Comparison of ENCODE assay signal across 17 mouse cellular contexts in genomic region chr7:19082171-19082570, GRCm38 (mm10). TPM values are rescaled to one million over a fixed set of nuclear protein-coding genes. Genes with fewer than 3 reads are reported as not detected.
DNase-seq lines count a peak whose midpoint lies in the region; ATAC-seq lines count a peak whose summit lies in the region.
"Had no signal": no experiment of that assay in that cellular context is flagged by ENCODE, and none has a peak within 500 bp of the region (broad histone marks: within the 10 kb centered on the region; RNA-seq: fewer than 3 reads in every experiment).

No protein-coding gene starts in this region.

- ATAC-seq in limb, embryonic 12.5 days (ENCODE audit: insufficient number of reproducible peaks, insufficient read depth, low FRiP score, low TSS enrichment, low read depth) = no peak
- no peak for ATAC-seq in embryonic facial prominence, embryonic 15.5 days (ENCODE audit: insufficient number of reproducible peaks, low FRiP score, low TSS enrichment, low read depth)
- no peak for ATAC-seq in intestine, embryonic 16.5 days
- ATAC-seq: activated CD4-positive, CD25-positive, alpha-beta regulatory T cell, adult 4 months; CD4-positive, CD25-positive, alpha-beta regulatory T cell, adult 4 months had no signal

- H3K4me2 ChIP-seq in limb, embryonic 12.5 days = no peak overlapping the region
- no peak overlapping the region for H3K4me2 ChIP-seq in embryonic facial prominence, embryonic 15.5 days (replicated peaks)
- no peak overlapping the region for H3K4me2 ChIP-seq in intestine, embryonic 16.5 days (ENCODE audit: low read depth, low read length)
- H3K4me2 ChIP-seq: hindbrain, embryonic 15.5 days; liver, embryonic 13.5 days had no signal

- H3K4me1 ChIP-seq in heart, embryonic 10.5 days = peaks cover 84% of the 10 kb centered on the region
- peaks cover 54% of the 10 kb centered on the region for H3K4me1 ChIP-seq in limb, embryonic 12.5 days (replicated peaks)
- H3K4me1 ChIP-seq in limb, embryonic 10.5 days = peaks cover 57% of the 10 kb centered on the region
- peaks cover 75% of the 10 kb centered on the region for H3K4me1 ChIP-seq in embryonic facial prominence, embryonic 15.5 days
- H3K4me1 ChIP-seq in intestine, embryonic 16.5 days (ENCODE audit: control insufficient read depth, insufficient read depth, low read length) = peaks cover 58% of the 10 kb centered on the region

- H3K4me3 ChIP-seq in heart, embryonic 10.5 days = no peak overlapping the region
- H3K4me3 ChIP-seq in limb, embryonic 12.5 days (replicated peaks) = no peak overlapping the region
- H3K4me3 ChIP-seq in limb, embryonic 10.5 days = no peak overlapping the region
- H3K4me3 ChIP-seq in embryonic facial prominence, embryonic 15.5 days (replicated peaks) = no peak overlapping the region
- no peak overlapping the region for H3K4me3 ChIP-seq in intestine, embryonic 16.5 days (ENCODE audit: low read length)
- H3K4me3 ChIP-seq: hindbrain, embryonic 15.5 days; liver, embryonic 13.5 days had no signal

- H3K27ac ChIP-seq in heart, embryonic 10.5 days = peak overlapping the region; percentile 81
- H3K27ac ChIP-seq in limb, embryonic 12.5 days = no peak overlapping the region; the same call in 1 of the 2 replicates
- no peak overlapping the region for H3K27ac ChIP-seq in limb, embryonic 10.5 days
- H3K27ac ChIP-seq in embryonic facial prominence, embryonic 15.5 days (replicated peaks) = peak overlapping the region; percentile 52; the same call in 1 of the 2 replicates
- H3K27ac ChIP-seq in intestine, embryonic 16.5 days (ENCODE audit: low read length) = peak overlapping the region; percentile 28; the same call in 1 of the 2 replicates
- H3K27ac ChIP-seq: hindbrain, embryonic 15.5 days; liver, embryonic 13.5 days had no signal

- H3K9ac ChIP-seq in limb, embryonic 12.5 days (replicated peaks) = peak overlapping the region; percentile 14; the same call in 1 of the 2 replicates
- no peak overlapping the region for H3K9ac ChIP-seq in embryonic facial prominence, embryonic 15.5 days
- peak overlapping the region; percentile 22; the same call in 1 of the 2 replicates for H3K9ac ChIP-seq in intestine, embryonic 16.5 days (ENCODE audit: low read depth, low read length)
- H3K9ac ChIP-seq: hindbrain, embryonic 15.5 days; liver, embryonic 13.5 days had no signal

- intact Hi-C loops in heart, postnatal 14 days (cut with DNase I) = no loop called here

- DNase-seq in heart, embryonic 10.5 days (ENCODE audit: low spot score) = no peak
- no peak for DNase-seq in heart, postnatal 14 days
- no peak for DNase-seq in limb, embryonic 10.5 days (ENCODE audit: low spot score)
- no peak for DNase-seq in cerebellum, adult 9-11 months
- no peak for DNase-seq in embryo, embryonic 10.5 days (ENCODE audit: low spot score)
- DNase-seq: cerebellum, adult 9-10 months; liver, embryonic 13.5 days; spleen, adult 18-20 months; thymus, adult 18-20 months had no signal

- no peaks in the 10 kb centered on the region for H3K27me3 ChIP-seq in heart, embryonic 10.5 days (ENCODE audit: insufficient read depth, poor library complexity, severe bottlenecking)
- no peaks in the 10 kb centered on the region for H3K27me3 ChIP-seq in limb, embryonic 12.5 days
- no peaks in the 10 kb centered on the region for H3K27me3 ChIP-seq in limb, embryonic 10.5 days (ENCODE audit: low read depth, poor library complexity, severe bottlenecking)
- H3K27me3 ChIP-seq in embryonic facial prominence, embryonic 15.5 days = no peaks in the 10 kb centered on the region
- no peaks in the 10 kb centered on the region for H3K27me3 ChIP-seq in intestine, embryonic 16.5 days (replicated peaks; ENCODE audit: control insufficient read depth, insufficient read depth, low read length)
- H3K27me3 ChIP-seq: hindbrain, embryonic 15.5 days had no signal

- peaks cover 66% of the 10 kb centered on the region for H3K36me3 ChIP-seq in heart, embryonic 10.5 days
- H3K36me3 ChIP-seq in limb, embryonic 12.5 days = peaks cover 77% of the 10 kb centered on the region
- H3K36me3 ChIP-seq in limb, embryonic 10.5 days = peaks cover 79% of the 10 kb centered on the region
- peaks cover 49% of the 10 kb centered on the region for H3K36me3 ChIP-seq in embryonic facial prominence, embryonic 15.5 days
- H3K36me3 ChIP-seq in intestine, embryonic 16.5 days (ENCODE audit: control insufficient read depth, insufficient read depth, low read length) = peaks cover 27% of the 10 kb centered on the region

- 85% methylated on average over 4 of the region's 4 CpGs for whole genome bisulfite sequencing in heart, embryonic 10.5 days
- 78% methylated on average over 4 of the region's 4 CpGs for WGBS in limb, embryonic 12.5 days
- 84% methylated on average over 4 of the region's 4 CpGs for WGBS in limb, embryonic 10.5 days
- 80% methylated on average over 4 of the region's 4 CpGs for WGBS in embryonic facial prominence, embryonic 15.5 days
- 96% methylated on average over 4 of the region's 4 CpGs for WGBS in intestine, embryonic 16.5 days

- H3K9me3 ChIP-seq in heart, embryonic 10.5 days = no peaks in the 10 kb centered on the region
- H3K9me3 ChIP-seq in limb, embryonic 12.5 days = no peaks in the 10 kb centered on the region
- no peaks in the 10 kb centered on the region for H3K9me3 ChIP-seq in limb, embryonic 10.5 days (replicated peaks)
- H3K9me3 ChIP-seq in embryonic facial prominence, embryonic 15.5 days (replicated peaks) = no peaks in the 10 kb centered on the region
- H3K9me3 ChIP-seq in intestine, embryonic 16.5 days (ENCODE audit: control insufficient read depth, low read length) = no peaks in the 10 kb centered on the region
- H3K9me3 ChIP-seq: hindbrain, embryonic 15.5 days; liver, embryonic 13.5 days had no signal

RNA-seq across cellular contexts. Expression of gene Dmpk, which starts 1.5 kb away (rescaled TPM):
- polyA plus RNA-seq in heart, embryonic 10.5 days (2016; fragmentation: Nextera tagmentation; extraction: Ambion mirVana) = 16.9 and 17.7 TPM in 2 replicates
- total RNA-seq in heart, postnatal 14 days (2021) = 100 to 1,000 TPM; 473 to 516 TPM
- polyA plus RNA-seq in limb, embryonic 12.5 days (2016; fragmentation: Nextera tagmentation; extraction: Ambion mirVana) = 17.7 and 18.9 TPM in 2 replicates
- polyA plus RNA-seq in limb, embryonic 10.5 days (2016; fragmentation: Nextera tagmentation; extraction: Ambion mirVana) = 7.2 and 8.7 TPM in 2 replicates
- 42.4 and 60.4 TPM in 2 replicates for polyA plus RNA-seq in embryonic facial prominence, embryonic 15.5 days (2015; fragmentation: Nextera tagmentation; extraction: Ambion mirVana)
- polyA plus RNA-seq in intestine, embryonic 16.5 days (2015; fragmentation: Nextera tagmentation; extraction: Ambion mirVana) = 54.6 and 59.3 TPM in 2 replicates
- polyA plus RNA-seq: activated CD4-positive, CD25-positive, alpha-beta regulatory T cell, adult 4 months had no signal

RNA-seq across cellular contexts. Expression of gene Dmwd, which starts 6.1 kb away (rescaled TPM):
- 14.8 and 18.0 TPM in 2 replicates for polyA plus RNA-seq in heart, embryonic 10.5 days (2016; fragmentation: Nextera tagmentation; extraction: Ambion mirVana)
- total RNA-seq in heart, postnatal 14 days (2021) = 10 to 100 TPM; 42.1 to 45.1 TPM
- polyA plus RNA-seq in limb, embryonic 12.5 days (2016; fragmentation: Nextera tagmentation; extraction: Ambion mirVana) = 17.9 and 21.6 TPM in 2 replicates
- polyA plus RNA-seq in limb, embryonic 10.5 days (2016; fragmentation: Nextera tagmentation; extraction: Ambion mirVana) = 20.0 and 21.4 TPM in 2 replicates
- polyA plus RNA-seq in embryonic facial prominence, embryonic 15.5 days (2015; fragmentation: Nextera tagmentation; extraction: Ambion mirVana) = 18.7 and 20.1 TPM in 2 replicates
- polyA plus RNA-seq in intestine, embryonic 16.5 days (2015; fragmentation: Nextera tagmentation; extraction: Ambion mirVana) = 6.4 and 6.7 TPM in 2 replicates
- polyA plus RNA-seq: activated CD4-positive, CD25-positive, alpha-beta regulatory T cell, adult 4 months; CD4-positive, CD25-positive, alpha-beta regulatory T cell, adult 4 months had no signal

RNA-seq across cellular contexts. Expression of gene Six5, which starts 12.2 kb away (rescaled TPM):
- 5.7 and 6.1 TPM in 2 replicates for polyA plus RNA-seq in heart, embryonic 10.5 days (2016; fragmentation: Nextera tagmentation; extraction: Ambion mirVana)
- 1 to 10 TPM; 9.0 to 9.1 TPM for total RNA-seq in heart, postnatal 14 days (2021)
- polyA plus RNA-seq in limb, embryonic 12.5 days (2016; fragmentation: Nextera tagmentation; extraction: Ambion mirVana) = 11.2 and 12.5 TPM in 2 replicates
- polyA plus RNA-seq in limb, embryonic 10.5 days (2016; fragmentation: Nextera tagmentation; extraction: Ambion mirVana) = 5.7 and 7.5 TPM in 2 replicates
- 12.7 and 14.7 TPM in 2 replicates for polyA plus RNA-seq in embryonic facial prominence, embryonic 15.5 days (2015; fragmentation: Nextera tagmentation; extraction: Ambion mirVana)
- polyA plus RNA-seq in intestine, embryonic 16.5 days (2015; fragmentation: Nextera tagmentation; extraction: Ambion mirVana) = 7.3 and 7.5 TPM in 2 replicates

RNA-seq across cellular contexts. Expression of gene Rsph6a, which starts 27.7 kb away (rescaled TPM):
- not detected in 2 replicates for polyA plus RNA-seq in heart, embryonic 10.5 days (2016; fragmentation: Nextera tagmentation; extraction: Ambion mirVana)
- not detected for total RNA-seq in heart, postnatal 14 days (2021)
- not detected in 2 replicates for polyA plus RNA-seq in limb, embryonic 12.5 days (2016; fragmentation: Nextera tagmentation; extraction: Ambion mirVana)
- not detected in 2 replicates for polyA plus RNA-seq in limb, embryonic 10.5 days (2016; fragmentation: Nextera tagmentation; extraction: Ambion mirVana)
- not detected in 2 replicates for polyA plus RNA-seq in embryonic facial prominence, embryonic 15.5 days (2015; fragmentation: Nextera tagmentation; extraction: Ambion mirVana)
- polyA plus RNA-seq in intestine, embryonic 16.5 days (2015; fragmentation: Nextera tagmentation; extraction: Ambion mirVana) = 0.05 TPM in 1 of 2 replicates, not detected in the other
- total RNA-seq: megakaryocyte-erythroid progenitor cell, adult 5-6 weeks had no signal
- polyA plus RNA-seq: activated CD4-positive, CD25-positive, alpha-beta regulatory T cell, adult 4 months; CD4-positive, CD25-positive, alpha-beta regulatory T cell, adult 4 months; forebrain, embryonic 11.5 days; liver, embryonic 13.5 days had no signal

RNA-seq across cellular contexts. Expression of gene Gm4969, which starts 36.0 kb away (rescaled TPM):
- polyA plus RNA-seq in heart, embryonic 10.5 days (2016; fragmentation: Nextera tagmentation; extraction: Ambion mirVana) = 1.7 and 2.1 TPM in 2 replicates
- total RNA-seq in heart, postnatal 14 days (2021) = under 1 TPM in 1 of 2 experiments, not detected in 1; 0.12 TPM
- polyA plus RNA-seq in limb, embryonic 12.5 days (2016; fragmentation: Nextera tagmentation; extraction: Ambion mirVana) = 3.3 and 3.5 TPM in 2 replicates
- polyA plus RNA-seq in limb, embryonic 10.5 days (2016; fragmentation: Nextera tagmentation; extraction: Ambion mirVana) = 1.1 and 2.2 TPM in 2 replicates
- 1.9 and 2.3 TPM in 2 replicates for polyA plus RNA-seq in embryonic facial prominence, embryonic 15.5 days (2015; fragmentation: Nextera tagmentation; extraction: Ambion mirVana)
- 1.5 and 2.1 TPM in 2 replicates for polyA plus RNA-seq in intestine, embryonic 16.5 days (2015; fragmentation: Nextera tagmentation; extraction: Ambion mirVana)
- polyA plus RNA-seq: activated CD4-positive, CD25-positive, alpha-beta regulatory T cell, adult 4 months; CD4-positive, CD25-positive, alpha-beta regulatory T cell, adult 4 months had no signal

Comparison
In these comparisons a context has a peak if more than half of its experiments do, and no peak if none do; other contexts are left out.
1. H3K27ac ChIP-seq: peak in heart, embryonic 10.5 days (single experiment), embryonic facial prominence, embryonic 15.5 days (single experiment) and intestine, embryonic 16.5 days (single experiment); none in limb, embryonic 12.5 days (single experiment) and limb, embryonic 10.5 days (single experiment).